ENCODE assay signal across 24 mouse cellular contexts in genomic region chr12:69532530-69532929, GRCm38 (mm10). TPM values are rescaled to one million over a fixed set of nuclear protein-coding genes. Genes with fewer than 3 reads are reported as not detected.
DNase-seq lines count a peak whose midpoint lies in the region; ATAC-seq lines count a peak whose summit lies in the region.
"Had no signal": no experiment of that assay in that cellular context is flagged by ENCODE, and none has a peak within 500 bp of the region (broad histone marks: within the 10 kb centered on the region; RNA-seq: fewer than 3 reads in every experiment).

No protein-coding gene starts in this region.

- peak; percentile 76 for DNase-seq in heart, adult 11 months
- no peak for DNase-seq in heart, postnatal 14 days
- no peak for DNase-seq in left cerebral cortex, postnatal 10 days (ENCODE audit: extremely low spot score in 1 of 2, low spot score in 2 of 2)
- DNase-seq: adrenal gland, adult 8-10 months; adrenal gland, postnatal 14 days; B cell, adult 2 months; cerebellum, adult 11 months; cerebellum, adult 18-20 months; cerebellum, adult 8-10 months; cerebellum, adult 9-11 months; cerebellum, postnatal 14 days; cerebellum, postnatal 36 days; forebrain, postnatal 0 days had no signal

- 88% methylated on average over 3 of the region's 3 CpGs for WGBS in hindbrain, embryonic 13.5 days

- H3K27ac ChIP-seq in hindbrain, embryonic 13.5 days, result no peak overlapping the region
- H3K27ac ChIP-seq: embryonic facial prominence, embryonic 10.5 days; embryonic facial prominence, embryonic 12.5 days; forebrain, embryonic 13.5 days; forebrain, embryonic 15.5 days had no signal

- H3K4me1 ChIP-seq in hindbrain, embryonic 13.5 days (replicated peaks), result peaks cover 5% of the 10 kb centered on the region

- no peaks in the 10 kb centered on the region for H3K36me3 ChIP-seq in hindbrain, embryonic 13.5 days
- H3K36me3 ChIP-seq: embryonic facial prominence, embryonic 10.5 days; embryonic facial prominence, embryonic 12.5 days; forebrain, embryonic 15.5 days; G1E had no signal

- no peak overlapping the region for H3K4me3 ChIP-seq in hindbrain, embryonic 13.5 days
- H3K4me3 ChIP-seq: embryonic facial prominence, embryonic 10.5 days; embryonic facial prominence, embryonic 12.5 days; forebrain, embryonic 13.5 days; forebrain, embryonic 15.5 days had no signal

- no peak overlapping the region for H3K9ac ChIP-seq in hindbrain, embryonic 13.5 days
- H3K9ac ChIP-seq: embryonic facial prominence, embryonic 12.5 days; forebrain, embryonic 13.5 days; forebrain, embryonic 15.5 days; forebrain, postnatal 0 days had no signal

- intact Hi-C loops in heart, postnatal 14 days (cut with DNase I), result no loop called here
- intact Hi-C loops in left cerebral cortex, postnatal 10 days (cut with DNase I), result no loop called here

- no peaks in the 10 kb centered on the region for H3K9me3 ChIP-seq in hindbrain, embryonic 13.5 days
- H3K9me3 ChIP-seq: embryonic facial prominence, embryonic 10.5 days; embryonic facial prominence, embryonic 12.5 days; forebrain, embryonic 13.5 days; forebrain, embryonic 15.5 days; G1E had no signal

- no peak overlapping the region for H3K4me2 ChIP-seq in hindbrain, embryonic 13.5 days
- H3K4me2 ChIP-seq: embryonic facial prominence, embryonic 12.5 days; forebrain, embryonic 13.5 days; forebrain, embryonic 15.5 days had no signal

- peak; percentile 78 for ATAC-seq in megakaryocyte, adult 5-6 weeks (ENCODE audit: poor library complexity, severe bottlenecking)
- no peak for ATAC-seq in hindbrain, embryonic 13.5 days (ENCODE audit: low FRiP score)
- ATAC-seq: activated CD4-positive, CD25-positive, alpha-beta regulatory T cell, adult 4 months; CD4-positive, CD25-positive, alpha-beta regulatory T cell, adult 4 months; forebrain, embryonic 13.5 days; forebrain, embryonic 15.5 days; forebrain, postnatal 0 days; Patski had no signal

- H3K27me3 ChIP-seq in hindbrain, embryonic 13.5 days, result no peaks in the 10 kb centered on the region
- H3K27me3 ChIP-seq: CH12.LX; embryonic facial prominence, embryonic 12.5 days; forebrain, embryonic 13.5 days; forebrain, embryonic 15.5 days; Patski had no signal

RNA-seq across cellular contexts. Expression of gene Vcpkmt, which starts 50.3 kb away (rescaled TPM):
- 1 to 10 TPM; 3.3 to 3.6 TPM for total RNA-seq in heart, postnatal 14 days (2021)
- total RNA-seq in megakaryocyte, adult 5-6 weeks (2015), result 5.9 and 6.6 TPM in 2 replicates
- total RNA-seq in megakaryocyte, adult 5-6 weeks (2017), result 5.6 and 6.6 TPM in 2 replicates
- polyA plus RNA-seq in hindbrain, embryonic 13.5 days (2015; fragmentation: Nextera tagmentation; extraction: Ambion mirVana), result 24.3 and 24.4 TPM in 2 replicates
- 10 to 100 TPM; 21.2 to 21.6 TPM for total RNA-seq in left cerebral cortex, postnatal 10 days (2021)
